Mouse (Mus musculus) neural tube, embryonic 11.5 days (tissue): Measurements from ENCODE around the gene Pkd2. TPM values are rescaled to one million over a fixed set of nuclear protein-coding genes. Genes with fewer than 3 reads are reported as not detected.

Experiments
- ATAC-seq: fragments of 200-750 bp; cut with Nextera tagmentation; 2 replicates; pipeline ENCODE4 v1.8.0; 2017; ENCODE audit warnings: moderate number of reproducible peaks, mild to moderate bottlenecking, moderate TSS enrichment, moderate library complexity; ENCODE audit not compliant: insufficient read depth, low FRiP score, low TSS enrichment
- DNase-seq: peaks from one replicate; pipeline ENCODE4 v3.0.0-alpha.2; 2015; ENCODE audit warnings: low spot score
- H3K27ac ChIP-seq: fragments of 300-500 bp; sonication (generic); 2 replicates; pipeline ENCODE4 v1.5.1; 2014; ENCODE audit warnings: low read depth, mild to moderate bottlenecking, low read length
- H3K27me3 ChIP-seq: fragments of 300-500 bp; sonication (generic); 2 replicates; pipeline ENCODE4 v1.6.1; 2014; ENCODE audit warnings: mild to moderate bottlenecking, low read length, mixed read lengths; ENCODE audit not compliant: control insufficient read depth, insufficient read depth
- H3K36me3 ChIP-seq: fragments of 300-500 bp; sonication (generic); 2 replicates; pipeline ENCODE4 v1.6.1; 2014; ENCODE audit warnings: mild to moderate bottlenecking, low read length, moderate library complexity, mixed read lengths; ENCODE audit not compliant: control insufficient read depth, insufficient read depth
- H3K4me1 ChIP-seq: fragments of 300-500 bp; sonication (generic); 2 replicates; pipeline ENCODE4 v1.6.1; 2014; ENCODE audit warnings: low read length, mixed read lengths; ENCODE audit not compliant: control insufficient read depth, insufficient read depth
- H3K4me2 ChIP-seq: fragments of 300-500 bp; sonication (generic); 2 replicates; pipeline ENCODE4 v1.6.1; 2014; ENCODE audit warnings: low read depth, mild to moderate bottlenecking, moderate library complexity
- H3K4me3 ChIP-seq: fragments of 300-500 bp; sonication (generic); 2 replicates; pipeline ENCODE4 v1.5.1; 2014; ENCODE audit warnings: low read depth, low read length
- H3K9ac ChIP-seq: fragments of 300-500 bp; sonication (generic); 2 replicates; pipeline ENCODE4 v1.6.1; 2014; ENCODE audit warnings: mild to moderate bottlenecking, low read length
- H3K9me3 ChIP-seq: fragments of 300-500 bp; sonication (generic); 2 replicates; pipeline ENCODE4 v1.6.1; 2016; ENCODE audit warnings: low read length; ENCODE audit not compliant: control insufficient read depth
- WGBS: fragments of 180-500 bp; shearing (Covaris S2); extraction: QIAGEN DNeasy Blood & Tissue Kit; methylation state at CpG from one replicate; pipeline ENCODE4 v1.1.7; 2014; 5-methylcytosine and 5-hydroxymethylcytosine counted together
- polyA plus RNA-seq: library from polyadenylated mRNA; unstranded; fragments of >200 nt; fragmentation: Nextera tagmentation; extraction: Ambion mirVana; gene quantifications from 2 replicates; pipeline ENCODE4 v1.2.1, GENCODE M21; 2014

The Pkd2 gene
- polyA plus RNA-seq, 1 experiment from 2014 or later: 14.6 TPM

- ATAC-seq (no peak), DNase-seq (no peak)
- Histone ChIP-seq H3K9me3 (no peaks in the 10 kb centered on the region), H3K9ac (no peak overlapping the region), H3K4me2 (no peak overlapping the region), H3K27me3 (no peaks in the 10 kb centered on the region), H3K36me3 (peaks cover 2% of the 10 kb centered on the region; the same call in 1 of the 2 replicates), H3K4me3 (no peak overlapping the region), H3K27ac (no peak overlapping the region), H3K4me1 (no peaks in the 10 kb centered on the region)
- 93% methylated on average over 8 of the region's 8 CpGs for WGBS
Measured at GRCm38 (mm10) chr5:104472371-104472770, 13.1 kb downstream of the Pkd2 start.

- Histone ChIP-seq H3K27ac (no peak overlapping the region), H3K4me2 (no peak overlapping the region), H3K9ac (no peak overlapping the region), H3K9me3 (no peaks in the 10 kb centered on the region), H3K27me3 (no peaks in the 10 kb centered on the region), H3K4me3 (no peak overlapping the region), H3K36me3 (peaks cover 8% of the 10 kb centered on the region; the same call in 1 of the 2 replicates), H3K4me1 (no peaks in the 10 kb centered on the region)
- 95% methylated on average over 7 of the region's 7 CpGs for WGBS
- DNase-seq (no peak), ATAC-seq (no peak)
Measured at GRCm38 (mm10) chr5:104480367-104480766, 21.1 kb downstream of the Pkd2 start.

DNA sequence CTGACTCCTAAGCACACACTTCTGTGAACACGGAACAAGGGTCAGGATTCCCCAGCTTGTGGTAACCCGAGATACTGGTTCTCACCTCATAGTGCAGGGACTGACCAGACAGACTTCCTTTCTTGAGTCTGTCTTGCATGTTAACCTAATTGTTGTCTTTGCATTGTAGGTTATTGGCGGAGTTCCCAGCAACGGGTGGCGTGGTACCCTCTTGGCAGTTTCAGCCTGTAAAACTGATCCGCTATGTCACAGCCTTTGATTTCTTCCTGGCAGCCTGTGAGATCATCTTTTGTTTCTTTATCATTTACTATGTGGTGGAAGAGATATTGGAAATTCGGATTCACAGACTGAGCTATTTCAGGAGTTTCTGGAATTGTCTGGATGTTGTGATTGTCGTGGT lies 23.6 kb downstream of the Pkd2 start:
- 88% methylated on average over 8 of the region's 8 CpGs for WGBS
- H3K9me3 ChIP-seq: no peaks in the 10 kb centered on the region
- no peak overlapping the region for H3K4me2 ChIP-seq
- H3K9ac ChIP-seq: no peak overlapping the region
- no peak overlapping the region for H3K4me3 ChIP-seq
- H3K27ac ChIP-seq: no peak overlapping the region
- H3K4me1 ChIP-seq: no peaks in the 10 kb centered on the region
- no peaks in the 10 kb centered on the region for H3K27me3 ChIP-seq
- ATAC-seq (no peak), DNase-seq (no peak)
- H3K36me3 ChIP-seq: peaks cover 5% of the 10 kb centered on the region; the same call in 1 of the 2 replicates

GRCm38 (mm10) chr5:104491561-104491960 lies 32.3 kb downstream of the Pkd2 start:
- ATAC-seq: no peak
- Histone ChIP-seq H3K27ac (no peak overlapping the region), H3K9me3 (no peaks in the 10 kb centered on the region), H3K4me3 (no peak overlapping the region), H3K9ac (no peak overlapping the region), H3K36me3 (peaks cover 14% of the 10 kb centered on the region), H3K27me3 (no peaks in the 10 kb centered on the region), H3K4me2 (no peak overlapping the region), H3K4me1 (no peaks in the 10 kb centered on the region)
- WGBS: 87% methylated on average over 5 of the region's 5 CpGs
- no peak for DNase-seq

GRCm38 (mm10) chr5:104504883-104505282 lies 45.6 kb downstream of the Pkd2 start:
- Histone ChIP-seq H3K27me3 (no peaks in the 10 kb centered on the region), H3K9ac (no peak overlapping the region), H3K9me3 (no peaks in the 10 kb centered on the region), H3K4me3 (no peak overlapping the region), H3K36me3 (peaks cover 4% of the 10 kb centered on the region; the same call in 1 of the 2 replicates), H3K4me2 (no peak overlapping the region), H3K4me1 (no peaks in the 10 kb centered on the region; the same call in 1 of the 2 replicates), H3K27ac (no peak overlapping the region)
- no peak for DNase-seq
- no peak for ATAC-seq
- WGBS: 95% methylated on average over 2 of the region's 2 CpGs

DNA sequence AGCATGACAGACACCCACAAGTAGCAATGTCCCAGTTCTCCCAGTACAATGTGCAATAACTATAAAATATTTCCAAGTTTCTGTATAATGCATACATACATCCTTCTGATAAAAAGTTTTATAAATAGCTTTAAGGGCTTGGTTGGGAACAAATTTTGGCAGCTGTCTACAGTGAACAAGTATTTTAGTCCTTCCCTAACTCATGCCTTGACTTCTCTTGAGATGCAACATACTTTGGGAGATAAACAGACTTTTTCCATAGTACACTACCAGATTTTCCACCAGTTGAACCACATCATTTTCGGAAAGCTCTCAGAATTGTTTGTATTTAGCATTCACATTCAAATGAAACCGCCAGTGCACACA lies 48.6 kb downstream of the Pkd2 start:
- H3K27me3 ChIP-seq: no peaks in the 10 kb centered on the region
- no peak for DNase-seq
- H3K4me2 ChIP-seq: peak overlapping the region; percentile 33; the same call in 1 of the 2 replicates
- no peak overlapping the region for H3K27ac ChIP-seq
- no peaks in the 10 kb centered on the region; the same call in 1 of the 2 replicates for H3K4me1 ChIP-seq
- H3K36me3 ChIP-seq: peaks cover 4% of the 10 kb centered on the region; the same call in 1 of the 2 replicates
- WGBS: 0% methylated on average over 2 of the region's 2 CpGs
- peak; percentile 42 for ATAC-seq
- peak overlapping the region; percentile 89 for H3K4me3 ChIP-seq
- H3K9ac ChIP-seq: no peak overlapping the region
- no peaks in the 10 kb centered on the region for H3K9me3 ChIP-seq

DNA sequence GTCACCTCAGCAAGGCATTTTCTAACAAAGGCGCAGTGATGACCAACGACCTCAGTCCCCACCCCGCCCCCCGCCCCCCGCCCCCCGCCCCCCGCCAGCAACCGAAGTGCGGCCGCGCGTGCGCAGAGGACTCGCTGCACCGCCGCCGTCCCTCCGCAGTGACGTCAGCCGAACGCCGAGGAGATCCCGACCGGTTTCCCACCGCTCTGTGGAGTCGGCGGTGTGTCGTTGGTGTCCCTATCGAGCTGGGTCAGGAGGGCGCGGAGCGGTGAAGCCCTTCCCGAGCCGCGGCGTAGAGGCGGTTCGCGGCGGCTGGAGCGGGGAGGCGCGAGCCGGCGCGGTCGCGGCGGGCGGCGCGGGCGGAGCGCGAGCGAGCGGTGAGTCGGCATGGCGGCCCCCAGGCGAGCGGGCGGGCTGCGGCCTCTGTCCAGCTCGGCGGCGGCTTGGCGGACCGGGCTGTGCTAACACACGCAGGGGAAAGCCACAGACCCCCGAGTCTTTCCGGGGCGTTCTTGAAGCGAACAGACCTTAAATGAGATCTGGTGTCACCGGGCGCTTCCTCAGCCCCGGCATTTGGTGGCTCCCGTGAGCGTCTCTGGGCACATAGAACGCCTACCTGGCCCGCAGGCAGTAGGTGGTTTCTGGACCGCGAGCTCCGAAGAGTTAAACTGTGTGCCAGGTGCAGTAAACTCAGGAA lies 49.1 kb downstream of the Pkd2 start, which contains the start of gene BC005561:
TSS of gene BC005561 (plus strand) at position 158 of the 697 bp plus-strand sequence.
- Histone ChIP-seq H3K27ac (peak within 1 kb of the TSS; percentile 85), H3K4me1 (no peaks in the 10 kb centered on the region; the same call in 1 of the 2 replicates), H3K4me3 (peak within 1 kb of the TSS; percentile 89), H3K9me3 (peaks cover 3% of the 10 kb centered on the region; the same call in 1 of the 2 replicates), H3K9ac (peak within 1 kb of the TSS; percentile 97), H3K36me3 (peaks cover 2% of the 10 kb centered on the region; the same call in 1 of the 2 replicates), H3K27me3 (no peaks in the 10 kb centered on the region), H3K4me2 (peak within 1 kb of the TSS; percentile 77)
- peak; percentile 92 for DNase-seq
- under 1% methylated on average over 45 of the region's 83 CpGs for WGBS
- ATAC-seq: peak; percentile 92

GRCm38 (mm10) chr5:104511211-104511610 lies 52.0 kb downstream of the Pkd2 start:
- WGBS: 94% methylated on average over 3 of the region's 3 CpGs
- Histone ChIP-seq H3K27me3 (no peaks in the 10 kb centered on the region), H3K9me3 (peaks cover 3% of the 10 kb centered on the region; the same call in 1 of the 2 replicates), H3K4me1 (no peaks in the 10 kb centered on the region; the same call in 1 of the 2 replicates), H3K27ac (no peak overlapping the region), H3K36me3 (peaks cover 8% of the 10 kb centered on the region), H3K9ac (no peak overlapping the region), H3K4me2 (no peak overlapping the region), H3K4me3 (no peak overlapping the region)
- ATAC-seq (no peak), DNase-seq (no peak)

- 94% methylated on average over 1 of the region's 1 CpGs for WGBS
Measured at GRCm38 (mm10) chr5:104538612-104539011, 79.4 kb downstream of the Pkd2 start.

More at GRCm38 (mm10) chr5:104538612-104539011, 79.4 kb downstream of the Pkd2 start:
- Histone ChIP-seq H3K36me3 (peaks cover 12% of the 10 kb centered on the region), H3K4me3 (no peak overlapping the region), H3K27me3 (no peaks in the 10 kb centered on the region), H3K4me1 (no peaks in the 10 kb centered on the region), H3K4me2 (no peak overlapping the region), H3K27ac (no peak overlapping the region), H3K9ac (no peak overlapping the region), H3K9me3 (no peaks in the 10 kb centered on the region)
- ATAC-seq (no peak), DNase-seq (no peak)
